Mouse (Mus musculus) midbrain, embryonic 11.5 days (tissue): ENCODE measurements around the gene Ppp3r2. TPM values are rescaled to one million over a fixed set of nuclear protein-coding genes. Genes with fewer than 3 reads are reported as not detected.

ENCODE experiments used
- polyA plus RNA-seq: library from polyadenylated mRNA; unstranded; fragments of >200 nt; fragmentation: Nextera tagmentation; extraction: Ambion mirVana; gene quantifications from 2 replicates; pipeline ENCODE4 v1.2.1, GENCODE M21; 2014

Gene Ppp3r2
- polyA plus RNA-seq, 1 experiment from 2014 or later = 0.14 TPM

Other genes with a start within 250 kb of the Ppp3r2 start
- gene Acnat1, start 208.1 kb downstream of the Ppp3r2 start, polyA plus RNA-seq = not detected in 2 replicates
- gene Baat, start 175.5 kb downstream of the Ppp3r2 start, polyA plus RNA-seq = 0.08 and 0.42 TPM in 2 replicates
- 97.8 and 108 TPM in 2 replicates for gene Mrpl50, start 160.9 kb downstream of the Ppp3r2 start, polyA plus RNA-seq
- gene Zfp189, start 160.8 kb downstream of the Ppp3r2 start, polyA plus RNA-seq = 14.3 and 16.0 TPM in 2 replicates
- not detected in 2 replicates for gene Aldob, start 132.5 kb downstream of the Ppp3r2 start, polyA plus RNA-seq
- 20.5 and 21.4 TPM in 2 replicates for gene Tmem246, start 84.1 kb downstream of the Ppp3r2 start, polyA plus RNA-seq
- gene Rnf20, start 50.0 kb downstream of the Ppp3r2 start, polyA plus RNA-seq = 78.7 and 83.1 TPM in 2 replicates
- 1.0 and 1.8 TPM in 2 replicates for gene Grin3a, start 163.7 kb upstream of the Ppp3r2 start, polyA plus RNA-seq